Mouse (Mus musculus): ENCODE data around the gene Arsg. TPM values are rescaled to one million over a fixed set of nuclear protein-coding genes. Genes with fewer than 3 reads are reported as not detected.

Arsg gene
- polyA plus RNA-seq, 1 experiment from 2014 or later = 9.9 TPM

DNA sequence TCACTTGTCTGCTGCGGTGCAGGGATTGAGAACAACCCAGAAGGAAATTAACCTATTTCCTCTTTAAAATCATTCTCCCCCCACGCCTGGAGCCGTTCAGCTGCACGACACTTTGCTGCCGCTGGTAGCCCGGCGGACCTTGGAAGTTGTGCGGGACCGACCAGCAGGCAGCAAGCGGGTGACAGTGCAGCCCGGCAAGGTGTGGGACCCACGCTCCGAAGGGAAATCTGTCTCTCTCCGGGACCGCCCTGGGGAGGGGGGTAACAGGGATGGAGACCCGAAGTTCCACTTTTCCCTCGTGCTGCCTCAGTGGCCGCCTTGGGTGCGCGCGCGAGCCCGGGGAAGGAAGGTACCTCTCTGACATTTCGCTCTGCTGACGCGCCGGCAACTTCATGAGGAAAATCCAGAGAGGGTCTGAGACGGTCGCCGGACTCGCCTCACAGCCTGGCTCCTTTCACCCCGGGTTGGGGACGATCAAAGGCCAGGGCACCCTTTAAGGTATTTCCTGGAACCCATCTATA, 943 bp upstream of the Arsg start:
- Histone ChIP-seq H3K9ac (ENCODE audit: low read depth, low read length) (peak overlapping the region; percentile 85), H3K9me3 (replicated peaks; ENCODE audit: low read length) (no peaks in the 10 kb centered on the region), H3K4me2 (ENCODE audit: low read length) (peak overlapping the region; percentile 98), H3K4me1 (replicated peaks; ENCODE audit: insufficient read depth, low read length) (no peaks in the 10 kb centered on the region; the same call in 1 of the 2 replicates), H3K36me3 (ENCODE audit: insufficient read depth, low read length) (no peaks in the 10 kb centered on the region), H3K27ac (peak overlapping the region; percentile 84; the same call in 1 of the 2 replicates), H3K4me3 (replicated peaks; ENCODE audit: low read depth, low read length) (peak overlapping the region; percentile 81), H3K27me3 (ENCODE audit: insufficient read depth, low read length) (no peaks in the 10 kb centered on the region)
- under 1% methylated on average over 32 of the region's 33 CpGs for WGBS
- DNase-seq (ENCODE audit: low spot score) (peak; percentile 67), ATAC-seq (replicated peaks; ENCODE audit: low FRiP score, low read depth) (no peak)
- TF ChIP-seq CTCF (IDR thresholded peaks at IDR 0.05; ENCODE audit: low read depth) = no peak

DNA sequence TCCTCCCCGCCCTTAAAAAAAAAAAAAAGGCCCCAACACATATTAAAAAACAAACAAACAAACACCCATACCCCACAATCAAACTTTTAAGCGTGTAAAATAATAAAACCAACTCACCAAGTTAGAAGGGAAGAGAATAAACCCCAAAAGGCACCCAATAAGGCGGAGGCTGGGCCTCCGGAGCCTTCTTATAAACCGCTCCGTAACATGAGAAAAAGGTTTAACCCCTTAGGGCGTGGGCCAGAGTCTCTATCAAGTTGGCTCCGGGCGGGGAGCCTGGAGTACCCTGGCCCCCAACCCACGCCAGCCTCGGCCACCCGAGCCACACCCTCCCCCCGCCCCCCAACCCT, 378 bp upstream of the Arsg start:
- ATAC-seq (replicated peaks; ENCODE audit: low FRiP score, low read depth) (no peak; the same call in 1 of the 2 replicates), DNase-seq (ENCODE audit: low spot score) (peak; percentile 71)
- H3K4me2 ChIP-seq (ENCODE audit: low read length) = peak overlapping the region; percentile 98
- TF ChIP-seq CTCF (IDR thresholded peaks at IDR 0.05; ENCODE audit: low read depth) = no peak
- no peaks in the 10 kb centered on the region for H3K36me3 ChIP-seq (ENCODE audit: insufficient read depth, low read length)
- peak overlapping the region; percentile 81 for H3K4me3 ChIP-seq (replicated peaks; ENCODE audit: low read depth, low read length)
- H3K27me3 ChIP-seq (ENCODE audit: insufficient read depth, low read length) = no peaks in the 10 kb centered on the region
- whole genome bisulfite sequencing = 0% methylated on average over 13 of the region's 13 CpGs
- H3K9me3 ChIP-seq (replicated peaks; ENCODE audit: low read length) = no peaks in the 10 kb centered on the region
- H3K4me1 ChIP-seq (replicated peaks; ENCODE audit: insufficient read depth, low read length) = no peaks in the 10 kb centered on the region; the same call in 1 of the 2 replicates
- peak overlapping the region; percentile 85 for H3K9ac ChIP-seq (ENCODE audit: low read depth, low read length)
- H3K27ac ChIP-seq = peak overlapping the region; percentile 84

DNA sequence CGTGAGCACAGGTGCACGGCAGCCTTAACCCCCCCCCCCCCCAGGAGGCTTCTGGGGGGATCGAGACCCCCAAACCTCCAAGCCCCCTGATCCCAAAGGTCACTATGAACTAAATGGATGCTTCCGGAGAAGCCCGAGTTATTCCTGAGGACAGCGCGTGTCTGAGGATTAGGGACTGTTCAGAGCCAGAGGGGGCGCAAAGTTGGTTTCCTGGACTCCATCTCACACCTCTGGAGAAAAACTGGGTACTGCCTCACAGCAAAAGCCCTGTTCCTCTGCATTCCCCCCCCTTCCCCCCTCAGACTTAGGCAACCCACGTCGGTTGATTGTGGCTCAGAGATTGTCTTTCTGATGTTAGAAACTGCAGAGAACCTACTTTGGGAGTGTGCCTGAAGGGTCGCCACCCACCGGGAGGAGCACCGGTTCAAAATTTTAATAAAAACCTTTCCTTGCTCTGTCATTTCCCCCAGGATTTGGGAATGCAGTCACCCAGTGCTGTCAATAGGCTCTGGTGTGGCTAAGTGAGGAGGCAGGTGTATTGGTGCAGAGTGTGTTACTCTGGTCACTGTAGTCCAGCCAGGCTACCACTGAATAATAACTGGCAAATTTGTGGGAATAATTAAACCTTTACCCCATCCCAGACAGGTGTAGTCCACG, 1.0 kb downstream of the Arsg start:
- Histone ChIP-seq H3K4me1 (replicated peaks; ENCODE audit: insufficient read depth, low read length) (no peaks in the 10 kb centered on the region; the same call in 1 of the 2 replicates), H3K4me2 (ENCODE audit: low read length) (peak overlapping the region; percentile 98), H3K36me3 (ENCODE audit: insufficient read depth, low read length) (no peaks in the 10 kb centered on the region), H3K4me3 (replicated peaks; ENCODE audit: low read depth, low read length) (peak overlapping the region; percentile 81), H3K27ac (0 out of 2 replicates have a peak overlapping the region, but pooled peaks have one; percentile 22), H3K9me3 (replicated peaks; ENCODE audit: low read length) (no peaks in the 10 kb centered on the region), H3K9ac (ENCODE audit: low read depth, low read length) (peak overlapping the region; percentile 85), H3K27me3 (ENCODE audit: insufficient read depth, low read length) (no peaks in the 10 kb centered on the region)
- DNase-seq (ENCODE audit: low spot score) (peak; percentile 65), ATAC-seq (replicated peaks; ENCODE audit: low FRiP score, low read depth) (no peak)
- peak; percentile 33; the same call in 1 of the 2 replicates for TF ChIP-seq CTCF (IDR thresholded peaks at IDR 0.05; ENCODE audit: low read depth)
- WGBS = 11% methylated on average over 14 of the region's 14 CpGs

GRCm38 (mm10) chr11:109474836-109475235, 1.7 kb downstream of the Arsg start:
- 87% methylated on average over 13 of the region's 13 CpGs for WGBS
- Histone ChIP-seq H3K36me3 (ENCODE audit: insufficient read depth, low read length) (no peaks in the 10 kb centered on the region), H3K27ac (no peak overlapping the region), H3K27me3 (ENCODE audit: insufficient read depth, low read length) (no peaks in the 10 kb centered on the region), H3K9me3 (replicated peaks; ENCODE audit: low read length) (no peaks in the 10 kb centered on the region), H3K4me2 (ENCODE audit: low read length) (no peak overlapping the region), H3K4me3 (replicated peaks; ENCODE audit: low read depth, low read length) (no peak overlapping the region), H3K9ac (ENCODE audit: low read depth, low read length) (no peak overlapping the region), H3K4me1 (replicated peaks; ENCODE audit: insufficient read depth, low read length) (no peaks in the 10 kb centered on the region; the same call in 1 of the 2 replicates)
- ATAC-seq (replicated peaks; ENCODE audit: low FRiP score, low read depth) (no peak), DNase-seq (ENCODE audit: low spot score) (no peak)
- TF ChIP-seq CTCF (IDR thresholded peaks at IDR 0.05; ENCODE audit: low read depth) = no peak

DNA sequence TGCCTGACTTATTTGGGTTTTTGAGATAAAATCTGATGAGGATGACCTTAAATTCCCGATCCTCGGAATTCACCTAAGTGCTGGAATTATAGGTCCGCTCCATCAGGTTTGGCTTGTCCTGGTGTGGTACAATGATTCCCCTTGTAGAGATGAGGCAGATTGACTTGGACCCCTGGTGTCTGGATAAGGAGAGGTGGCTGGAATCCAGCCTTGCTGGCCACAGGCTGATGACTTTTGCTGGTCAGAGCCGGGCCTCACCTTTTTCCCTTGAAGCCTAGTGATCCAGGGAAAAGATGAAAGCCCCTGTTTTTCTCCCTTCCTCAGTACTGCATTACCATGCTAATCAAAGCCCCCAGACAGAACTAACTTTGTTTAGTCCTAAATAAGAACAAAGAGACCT, 2.5 kb downstream of the Arsg start:
- no peak overlapping the region for H3K4me3 ChIP-seq (replicated peaks; ENCODE audit: low read depth, low read length)
- WGBS = 83% methylated on average over 4 of the region's 4 CpGs

DNA sequence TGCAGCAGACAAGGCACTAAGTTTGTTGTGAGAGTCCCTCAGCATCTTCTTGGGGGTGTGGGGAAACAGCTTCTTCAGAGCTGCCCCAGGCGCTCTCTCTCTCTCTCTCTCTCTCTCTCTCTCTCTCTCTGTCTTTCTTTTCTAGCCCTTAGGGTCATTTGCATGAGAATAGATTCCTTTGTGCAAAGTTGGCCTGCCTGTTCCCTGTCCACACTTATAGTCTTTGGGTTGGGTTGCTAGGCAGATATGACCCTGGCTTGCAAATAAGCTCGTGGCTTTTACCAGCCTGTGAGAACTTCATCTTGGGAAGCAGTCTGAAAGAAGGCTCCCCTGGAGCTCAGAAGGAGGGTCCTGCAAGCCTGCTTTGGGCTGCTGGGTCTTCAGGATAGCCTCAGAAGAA, 3.1 kb downstream of the Arsg start:
- Histone ChIP-seq H3K9me3 (replicated peaks; ENCODE audit: low read length) (no peaks in the 10 kb centered on the region), H3K27ac (no peak overlapping the region), H3K36me3 (ENCODE audit: insufficient read depth, low read length) (no peaks in the 10 kb centered on the region), H3K4me3 (replicated peaks; ENCODE audit: low read depth, low read length) (no peak overlapping the region), H3K9ac (ENCODE audit: low read depth, low read length) (no peak overlapping the region), H3K4me1 (replicated peaks; ENCODE audit: insufficient read depth, low read length) (no peaks in the 10 kb centered on the region; the same call in 1 of the 2 replicates), H3K27me3 (ENCODE audit: insufficient read depth, low read length) (no peaks in the 10 kb centered on the region), H3K4me2 (ENCODE audit: low read length) (no peak overlapping the region)
- no peak for TF ChIP-seq CTCF (IDR thresholded peaks at IDR 0.05; ENCODE audit: low read depth)
- WGBS = 62% methylated on average over 2 of the region's 2 CpGs
- DNase-seq (ENCODE audit: low spot score) (no peak), ATAC-seq (replicated peaks; ENCODE audit: low FRiP score, low read depth) (no peak)

More for the DNA sequence above, 2.5 kb downstream of the Arsg start:
- ATAC-seq (replicated peaks; ENCODE audit: low FRiP score, low read depth) (no peak), DNase-seq (ENCODE audit: low spot score) (no peak)
- H3K4me2 ChIP-seq (ENCODE audit: low read length) = no peak overlapping the region
- H3K36me3 ChIP-seq (ENCODE audit: insufficient read depth, low read length) = no peaks in the 10 kb centered on the region
- H3K4me1 ChIP-seq (replicated peaks; ENCODE audit: insufficient read depth, low read length) = no peaks in the 10 kb centered on the region; the same call in 1 of the 2 replicates
- no peak for TF ChIP-seq CTCF (IDR thresholded peaks at IDR 0.05; ENCODE audit: low read depth)
- H3K9ac ChIP-seq (ENCODE audit: low read depth, low read length) = no peak overlapping the region
- H3K27ac ChIP-seq = no peak overlapping the region
- no peaks in the 10 kb centered on the region for H3K27me3 ChIP-seq (ENCODE audit: insufficient read depth, low read length)
- H3K9me3 ChIP-seq (replicated peaks; ENCODE audit: low read length) = no peaks in the 10 kb centered on the region
